Mouse (Mus musculus): ENCODE measurements at regions not wholly inside any gene's neighbourhood (a gene's known extent, or its start where the extent isn't known, plus 50 kb on each side); places are given as distances from the start of the nearest gene placed in this dataset.
A peak's percentile ranks its signal among the peaks of the same experiment; 100 is the strongest.
"Not testable (repeated sequence)": the region's sequence is repeated elsewhere in the genome, so short reads cannot be mapped to it uniquely, and the experiment has no call there.

- no peak for DNase-seq (ENCODE audit: low spot score in 2 of 2)
Observed at GRCm38 (mm10) chr5:60966939-60967338, 841.7 kb upstream of the G6pd2 start.

- DNase-seq (ENCODE audit: low spot score in 2 of 2): no peak
Observed at GRCm38 (mm10) chr5:60969470-60969869, 839.1 kb upstream of the G6pd2 start.

- no peak for DNase-seq (ENCODE audit: low spot score in 2 of 2)
Observed at GRCm38 (mm10) chr5:60978693-60979092, 829.9 kb upstream of the G6pd2 start.

- no peak for DNase-seq (ENCODE audit: low spot score in 2 of 2)
Observed at GRCm38 (mm10) chr5:60988313-60988712, 820.3 kb upstream of the G6pd2 start.

GRCm38 (mm10) chr5:60989330-60989729, 819.3 kb upstream of the G6pd2 start:
- not testable (repeated sequence) for DNase-seq (ENCODE audit: low spot score in 2 of 2)

GRCm38 (mm10) chr5:60994761-60995523, 813.7 kb upstream of the G6pd2 start:
- no peak for DNase-seq (ENCODE audit: low spot score in 2 of 2)

GRCm38 (mm10) chr5:61035539-61036089, 773.0 kb upstream of the G6pd2 start:
- DNase-seq (ENCODE audit: low spot score in 2 of 2): peak in 1 of 2 experiments; percentile 4

Measured in frontal cortex, postnatal 14 days (tissue).